8 mouse cellular contexts compared by ENCODE assay signal in genomic region chr3:21626029-21626428, GRCm38 (mm10).
DNase-seq lines count a peak whose midpoint lies in the region; ATAC-seq lines count a peak whose summit lies in the region.

No protein-coding gene starts in this region.

- ATAC-seq in erythroid progenitor cell, adult 5-6 weeks (replicated peaks; ENCODE audit: low FRiP score, poor library complexity, severe bottlenecking) = no peak

- intact Hi-C loops in gastrocnemius, postnatal 14 days (cut with DNase I; ENCODE audit: low total_unique reads) = no loop called here

- DNase-seq in gastrocnemius, adult 18-20 months (ENCODE audit: low spot score) = peak; percentile 24
- DNase-seq in gastrocnemius, postnatal 14 days = no peak
- DNase-seq in urinary bladder, postnatal 25 days (ENCODE audit: low spot score) = peak; percentile 19
- no peak for DNase-seq in urinary bladder, adult 2 months (ENCODE audit: low spot score)
- DNase-seq in kidney, adult 9 months = peak; percentile 50
- DNase-seq in lung, postnatal 10 days = peak; percentile 81
- no peak for DNase-seq in embryo, embryonic 11 days

Comparison
In these comparisons a context has a peak if more than half of its experiments do, and no peak if none do; other contexts are left out.
1. DNase-seq: peak in gastrocnemius, adult 18-20 months (single experiment), urinary bladder, postnatal 25 days (single experiment), kidney, adult 9 months (single experiment) and lung, postnatal 10 days (single experiment); none in gastrocnemius, postnatal 14 days (single experiment), urinary bladder, adult 2 months (single experiment) and embryo, embryonic 11 days (single experiment).